Mouse (Mus musculus): Measurements from ENCODE around the gene Rhobtb1. TPM values are rescaled to one million over a fixed set of nuclear protein-coding genes. Genes with fewer than 3 reads are reported as not detected.

The Rhobtb1 gene
- polyA plus RNA-seq, 1 experiment from 2014 or later: 18.1 TPM

DNA sequence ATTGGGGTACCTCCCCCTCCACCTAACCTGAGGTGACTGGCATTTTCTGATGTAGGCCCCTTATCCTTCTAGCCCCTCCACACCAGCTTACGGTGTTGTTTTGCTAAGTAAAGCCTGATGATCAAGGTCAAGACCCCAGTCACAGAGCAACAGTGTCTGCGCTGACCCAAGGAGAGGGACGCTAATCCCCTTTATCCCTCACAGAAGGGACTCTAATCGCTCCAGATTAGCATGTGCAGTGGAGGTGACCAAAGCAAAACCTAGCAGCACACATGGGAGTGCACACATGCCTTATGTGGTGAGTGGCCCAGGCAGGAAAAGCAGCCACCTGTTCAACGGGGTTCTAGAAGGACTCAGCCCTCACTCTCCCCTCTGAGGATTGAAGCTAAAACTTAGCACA is 123.0 kb downstream of the Rhobtb1 start:
- DNase-seq (no peak), ATAC-seq (ENCODE audit: low FRiP score, low TSS enrichment) (no peak)
- H3K27ac ChIP-seq (replicated peaks; ENCODE audit: low read depth, low read length): no peak overlapping the region
- H3K9me3 ChIP-seq (ENCODE audit: control insufficient read depth, low read length): 0 out of 2 replicates have a peak, but pooled peaks cover 7% of the 10 kb centered on the region
- H3K36me3 ChIP-seq (ENCODE audit: control insufficient read depth, insufficient read depth, low read length): peaks cover 27% of the 10 kb centered on the region
- H3K9ac ChIP-seq (replicated peaks; ENCODE audit: low read length): no peak overlapping the region
- no peak overlapping the region for H3K4me3 ChIP-seq (replicated peaks; ENCODE audit: low read depth, low read length)
- no peak overlapping the region for H3K4me2 ChIP-seq (ENCODE audit: low read length)
- 19% methylated on average over 5 of the region's 5 CpGs for WGBS
- H3K4me1 ChIP-seq (ENCODE audit: control insufficient read depth, insufficient read depth, low read length): no peaks in the 10 kb centered on the region
- no peaks in the 10 kb centered on the region for H3K27me3 ChIP-seq (ENCODE audit: control insufficient read depth, insufficient read depth, low read length)

DNA sequence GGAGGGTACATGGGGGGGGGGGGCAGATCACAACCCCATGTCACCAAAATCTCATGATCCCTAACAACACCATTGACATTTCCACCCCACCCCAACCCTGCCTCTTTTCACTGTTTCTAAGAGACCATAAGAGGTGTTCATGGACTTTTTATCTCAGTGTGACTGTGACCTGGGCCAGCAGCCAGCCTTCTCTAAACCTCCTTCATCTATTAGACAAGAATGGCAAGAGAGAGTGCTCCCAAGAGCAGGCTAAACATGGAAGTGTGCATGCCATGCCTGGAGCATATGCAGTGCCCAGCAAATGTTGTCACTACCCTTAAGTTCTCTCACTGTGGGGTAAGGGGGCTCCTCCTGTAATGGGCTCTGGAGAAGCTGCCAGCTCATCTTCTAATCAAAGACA is 123.5 kb downstream of the Rhobtb1 start:
- Histone ChIP-seq H3K4me3 (replicated peaks; ENCODE audit: low read depth, low read length) (no peak overlapping the region), H3K9me3 (ENCODE audit: control insufficient read depth, low read length) (0 out of 2 replicates have a peak, but pooled peaks cover 7% of the 10 kb centered on the region), H3K4me2 (ENCODE audit: low read length) (no peak overlapping the region), H3K4me1 (ENCODE audit: control insufficient read depth, insufficient read depth, low read length) (no peaks in the 10 kb centered on the region), H3K27ac (replicated peaks; ENCODE audit: low read depth, low read length) (no peak overlapping the region), H3K27me3 (ENCODE audit: control insufficient read depth, insufficient read depth, low read length) (no peaks in the 10 kb centered on the region), H3K36me3 (ENCODE audit: control insufficient read depth, insufficient read depth, low read length) (peaks cover 27% of the 10 kb centered on the region), H3K9ac (replicated peaks; ENCODE audit: low read length) (no peak overlapping the region)
- ATAC-seq (ENCODE audit: low FRiP score, low TSS enrichment) (no peak), DNase-seq (no peak)

DNA sequence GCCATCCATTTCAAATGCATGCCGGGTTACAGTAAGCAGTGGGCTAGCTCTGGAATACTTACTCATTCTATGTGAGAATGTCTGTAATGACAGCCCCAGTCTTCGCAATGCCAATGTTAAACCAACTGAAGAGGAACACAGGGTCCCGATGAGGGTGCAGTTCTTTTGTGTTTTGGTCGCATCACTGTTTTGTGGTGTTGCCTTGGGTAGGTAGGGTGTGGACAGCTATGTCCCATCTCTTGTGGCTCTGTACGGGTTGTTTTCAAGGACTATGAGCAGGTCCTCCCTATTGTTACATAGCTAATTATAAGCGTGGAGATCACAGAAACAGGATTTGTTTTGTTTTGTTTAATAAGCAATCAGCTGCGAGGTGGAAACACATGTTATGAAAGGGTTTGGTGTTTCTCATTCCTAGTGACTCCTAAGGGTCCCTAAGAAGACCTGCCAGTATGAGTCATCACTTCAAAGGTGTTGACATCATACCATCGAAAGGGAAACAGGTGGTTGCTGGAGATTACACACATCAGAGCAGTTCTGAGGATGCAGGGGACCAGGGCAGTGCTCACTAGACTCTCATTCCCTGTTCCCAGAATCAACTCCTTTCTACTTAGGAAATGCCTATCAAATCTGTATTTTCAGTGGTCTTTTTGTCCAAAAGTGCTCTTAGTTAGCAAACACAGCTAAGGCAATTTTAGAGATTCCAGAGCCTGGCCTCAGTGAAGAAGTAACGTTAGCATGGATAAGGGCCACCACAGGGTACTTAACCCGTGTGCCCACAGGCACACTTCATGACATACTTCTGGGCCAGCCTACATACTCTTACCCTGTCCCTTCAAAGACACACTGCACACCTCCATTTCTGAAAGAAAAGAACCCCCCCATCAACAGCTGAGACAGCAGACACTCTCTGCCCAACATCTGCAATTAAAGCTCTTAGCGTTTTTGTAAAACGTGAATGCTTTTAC is 124.9 kb downstream of the Rhobtb1 start:
- no peak overlapping the region for H3K27ac ChIP-seq (replicated peaks; ENCODE audit: low read depth, low read length)

DNA sequence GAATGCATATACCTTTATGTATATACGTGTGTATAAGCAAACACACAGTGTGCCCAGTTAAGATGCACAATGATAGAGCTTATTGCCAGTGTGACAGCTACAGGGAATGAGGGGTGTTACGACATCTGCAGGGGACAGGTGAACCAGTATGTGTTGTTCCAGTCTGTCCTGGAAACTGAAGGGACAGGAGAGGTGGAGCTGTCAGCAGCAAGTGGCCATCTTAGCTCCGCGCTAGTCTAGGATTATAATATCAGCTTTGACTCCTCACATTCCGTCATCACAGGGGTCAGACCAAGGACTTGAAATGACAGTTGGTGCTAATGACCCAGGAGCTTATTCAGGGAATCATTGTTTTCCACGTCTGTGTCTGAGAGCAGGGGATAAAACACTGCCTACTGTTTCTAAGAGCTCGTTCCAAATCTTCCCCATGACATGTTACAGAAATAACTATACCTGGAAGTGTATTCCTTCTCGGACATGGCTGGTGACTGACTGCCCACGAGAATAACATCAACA is 125.7 kb downstream of the Rhobtb1 start:
- Histone ChIP-seq H3K4me1 (ENCODE audit: control insufficient read depth, insufficient read depth, low read length) (no peaks in the 10 kb centered on the region), H3K27me3 (ENCODE audit: control insufficient read depth, insufficient read depth, low read length) (no peaks in the 10 kb centered on the region), H3K4me3 (replicated peaks; ENCODE audit: low read depth, low read length) (no peak overlapping the region), H3K27ac (replicated peaks; ENCODE audit: low read depth, low read length) (no peak overlapping the region), H3K9ac (replicated peaks; ENCODE audit: low read length) (no peak overlapping the region), H3K4me2 (ENCODE audit: low read length) (no peak overlapping the region), H3K36me3 (ENCODE audit: control insufficient read depth, insufficient read depth, low read length) (peaks cover 20% of the 10 kb centered on the region; the same call in 1 of the 2 replicates), H3K9me3 (ENCODE audit: control insufficient read depth, low read length) (no peaks in the 10 kb centered on the region)
- WGBS: 82% methylated on average over 9 of the region's 9 CpGs
- DNase-seq (no peak), ATAC-seq (ENCODE audit: low FRiP score, low TSS enrichment) (no peak)

More for the DNA sequence above, 124.9 kb downstream of the Rhobtb1 start:
- Histone ChIP-seq H3K9ac (replicated peaks; ENCODE audit: low read length) (no peak overlapping the region), H3K4me3 (replicated peaks; ENCODE audit: low read depth, low read length) (no peak overlapping the region), H3K36me3 (ENCODE audit: control insufficient read depth, insufficient read depth, low read length) (peaks cover 23% of the 10 kb centered on the region; the same call in 1 of the 2 replicates), H3K9me3 (ENCODE audit: control insufficient read depth, low read length) (no peaks in the 10 kb centered on the region), H3K4me1 (ENCODE audit: control insufficient read depth, insufficient read depth, low read length) (no peaks in the 10 kb centered on the region), H3K4me2 (ENCODE audit: low read length) (no peak overlapping the region), H3K27me3 (ENCODE audit: control insufficient read depth, insufficient read depth, low read length) (no peaks in the 10 kb centered on the region)
- 92% methylated on average over 12 of the region's 12 CpGs for WGBS
- ATAC-seq (ENCODE audit: low FRiP score, low TSS enrichment): no peak
- DNase-seq: no peak

DNA sequence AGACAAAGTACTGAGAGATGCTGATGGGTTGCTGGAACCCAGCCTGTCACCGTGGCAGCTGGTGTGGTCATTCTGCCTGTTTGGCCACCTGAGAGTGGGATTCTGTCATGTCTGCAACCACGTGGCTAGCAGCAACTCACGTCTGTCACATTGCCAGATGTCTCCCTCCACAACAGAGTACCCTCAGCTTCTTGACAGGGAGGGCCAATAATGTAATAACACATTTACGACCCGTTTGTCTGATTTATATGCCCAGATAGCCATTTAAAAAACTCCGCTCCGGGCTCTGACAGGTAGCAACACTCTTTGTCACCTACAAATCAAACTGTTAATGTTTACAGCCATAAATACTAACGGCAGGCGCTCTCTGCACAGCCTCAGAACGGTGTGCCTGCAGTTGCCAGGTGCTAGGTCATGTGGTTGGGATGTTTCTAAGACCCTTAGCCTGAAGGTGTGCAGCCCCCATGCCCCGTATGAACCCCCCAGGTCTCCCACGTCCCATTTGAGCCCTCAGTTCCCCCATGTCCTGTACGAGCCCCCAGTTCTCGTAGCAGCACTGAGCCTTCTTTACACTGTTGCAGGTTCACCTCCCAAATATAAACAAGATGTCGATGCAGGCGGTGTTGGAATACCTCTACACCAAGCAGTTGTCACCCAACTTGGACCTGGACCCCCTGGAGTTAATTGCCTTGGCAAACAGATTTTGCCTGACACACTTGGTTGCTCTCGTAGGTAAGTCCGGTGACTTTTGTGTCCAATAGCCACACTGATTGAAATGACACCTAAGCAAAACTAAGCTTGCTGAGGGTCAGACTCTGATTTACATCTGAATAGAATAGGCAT is 127.8 kb downstream of the Rhobtb1 start:
- WGBS: 82% methylated on average over 18 of the region's 18 CpGs
- Histone ChIP-seq H3K27ac (replicated peaks; ENCODE audit: low read depth, low read length) (no peak overlapping the region), H3K9me3 (ENCODE audit: control insufficient read depth, low read length) (no peaks in the 10 kb centered on the region), H3K4me3 (replicated peaks; ENCODE audit: low read depth, low read length) (no peak overlapping the region), H3K27me3 (ENCODE audit: control insufficient read depth, insufficient read depth, low read length) (no peaks in the 10 kb centered on the region), H3K4me2 (ENCODE audit: low read length) (no peak overlapping the region), H3K4me1 (ENCODE audit: control insufficient read depth, insufficient read depth, low read length) (no peaks in the 10 kb centered on the region), H3K9ac (replicated peaks; ENCODE audit: low read length) (no peak overlapping the region), H3K36me3 (ENCODE audit: control insufficient read depth, insufficient read depth, low read length) (0 out of 2 replicates have a peak, but pooled peaks cover 12% of the 10 kb centered on the region)
- ATAC-seq (ENCODE audit: low FRiP score, low TSS enrichment) (no peak), DNase-seq (no peak)

DNA sequence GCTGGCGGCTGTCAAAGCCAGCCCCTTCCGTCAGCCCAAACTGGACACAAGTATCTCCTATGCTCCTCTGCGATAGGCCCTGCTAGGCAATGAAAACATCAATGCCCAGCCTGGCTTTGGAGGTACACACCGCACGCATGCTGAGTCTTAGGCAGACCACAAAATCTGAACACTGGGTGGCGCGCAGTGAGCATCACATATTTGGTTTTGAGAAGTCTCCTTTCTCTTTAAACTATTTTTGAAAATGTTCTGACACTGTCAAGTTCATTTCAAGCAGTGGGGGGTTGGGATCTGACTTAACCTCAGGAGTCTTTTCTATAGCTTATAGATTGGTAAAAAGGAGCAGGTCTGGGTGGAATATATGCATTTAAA is 128.4 kb downstream of the Rhobtb1 start:
- ATAC-seq (ENCODE audit: low FRiP score, low TSS enrichment) (no peak), DNase-seq (peak; percentile 8)
- no peak overlapping the region for H3K4me3 ChIP-seq (replicated peaks; ENCODE audit: low read depth, low read length)
- H3K27me3 ChIP-seq (ENCODE audit: control insufficient read depth, insufficient read depth, low read length): no peaks in the 10 kb centered on the region
- H3K4me2 ChIP-seq (ENCODE audit: low read length): no peak overlapping the region
- H3K4me1 ChIP-seq (ENCODE audit: control insufficient read depth, insufficient read depth, low read length): no peaks in the 10 kb centered on the region
- no peak overlapping the region for H3K9ac ChIP-seq (replicated peaks; ENCODE audit: low read length)
- H3K36me3 ChIP-seq (ENCODE audit: control insufficient read depth, insufficient read depth, low read length): 0 out of 2 replicates have a peak, but pooled peaks cover 13% of the 10 kb centered on the region
- no peak overlapping the region for H3K27ac ChIP-seq (replicated peaks; ENCODE audit: low read depth, low read length)
- H3K9me3 ChIP-seq (ENCODE audit: control insufficient read depth, low read length): no peaks in the 10 kb centered on the region
- 33% methylated on average over 7 of the region's 7 CpGs for WGBS

DNA sequence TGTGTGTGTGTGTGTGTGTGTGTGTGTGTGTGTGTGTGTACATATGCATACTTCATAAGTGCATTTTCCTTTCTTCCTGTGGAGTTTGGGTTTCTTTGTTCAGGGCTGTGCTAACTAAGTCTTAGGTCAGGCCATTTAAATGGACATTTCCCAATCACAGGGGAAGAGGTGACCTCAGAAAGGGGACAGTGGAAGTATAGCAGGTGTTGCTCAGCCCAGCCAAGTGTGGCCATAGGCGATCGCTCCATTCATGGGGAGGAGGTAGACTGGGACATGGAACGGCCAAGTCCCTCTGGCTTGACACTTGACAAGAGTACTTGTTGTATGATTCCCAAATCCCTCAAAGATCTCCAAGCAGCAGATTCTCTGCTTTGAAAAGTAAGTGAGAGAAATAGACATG is 135.7 kb downstream of the Rhobtb1 start:
- ATAC-seq (ENCODE audit: low FRiP score, low TSS enrichment) (no peak), DNase-seq (no peak)
- 95% methylated on average over 3 of the region's 3 CpGs for WGBS
- no peak overlapping the region for H3K4me3 ChIP-seq (replicated peaks; ENCODE audit: low read depth, low read length)
- H3K36me3 ChIP-seq (ENCODE audit: control insufficient read depth, insufficient read depth, low read length): peaks cover 23% of the 10 kb centered on the region
- H3K9ac ChIP-seq (replicated peaks; ENCODE audit: low read length): no peak overlapping the region
- H3K27ac ChIP-seq (replicated peaks; ENCODE audit: low read depth, low read length): no peak overlapping the region
- H3K4me2 ChIP-seq (ENCODE audit: low read length): no peak overlapping the region
- H3K9me3 ChIP-seq (ENCODE audit: control insufficient read depth, low read length): no peaks in the 10 kb centered on the region
- H3K4me1 ChIP-seq (ENCODE audit: control insufficient read depth, insufficient read depth, low read length): no peaks in the 10 kb centered on the region
- H3K27me3 ChIP-seq (ENCODE audit: control insufficient read depth, insufficient read depth, low read length): no peaks in the 10 kb centered on the region

DNA sequence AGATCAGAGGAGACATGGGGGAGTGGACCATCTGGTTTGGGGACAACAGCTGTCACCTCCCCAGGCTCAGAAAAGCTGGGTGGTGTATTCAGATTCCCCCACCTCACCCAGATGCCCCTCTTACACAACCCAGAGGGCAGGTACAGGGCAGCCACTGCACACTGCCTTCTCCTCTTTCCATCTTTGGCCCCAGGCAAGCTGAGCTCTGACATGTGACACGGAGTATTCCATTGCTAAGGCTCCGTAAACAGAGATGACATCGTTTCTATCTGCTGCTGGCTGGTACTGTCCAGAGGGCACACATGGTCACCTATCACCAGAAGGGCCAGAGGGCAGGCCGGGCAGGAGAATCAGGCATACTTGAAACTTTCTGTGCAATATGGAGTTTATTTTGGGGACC is 136.9 kb downstream of the Rhobtb1 start:
- WGBS: 95% methylated on average over 4 of the region's 4 CpGs
- H3K36me3 ChIP-seq (ENCODE audit: control insufficient read depth, insufficient read depth, low read length): peaks cover 23% of the 10 kb centered on the region
- H3K9ac ChIP-seq (replicated peaks; ENCODE audit: low read length): no peak overlapping the region
- H3K27me3 ChIP-seq (ENCODE audit: control insufficient read depth, insufficient read depth, low read length): no peaks in the 10 kb centered on the region
- DNase-seq (no peak), ATAC-seq (ENCODE audit: low FRiP score, low TSS enrichment) (no peak)
- H3K9me3 ChIP-seq (ENCODE audit: control insufficient read depth, low read length): no peaks in the 10 kb centered on the region
- no peak overlapping the region for H3K27ac ChIP-seq (replicated peaks; ENCODE audit: low read depth, low read length)
- H3K4me2 ChIP-seq (ENCODE audit: low read length): no peak overlapping the region
- no peaks in the 10 kb centered on the region for H3K4me1 ChIP-seq (ENCODE audit: control insufficient read depth, insufficient read depth, low read length)
- H3K4me3 ChIP-seq (replicated peaks; ENCODE audit: low read depth, low read length): no peak overlapping the region

Data from midbrain, embryonic 14.5 days (tissue).